Mouse (Mus musculus) limb, embryonic 11.5 days (tissue): ENCODE measurements around the gene Rnf208. TPM values are rescaled to one million over a fixed set of nuclear protein-coding genes. Genes with fewer than 3 reads are reported as not detected.

Source experiments
- ATAC-seq: fragments of 200-750 bp; cut with Nextera tagmentation; 2 replicates; pipeline ENCODE4 v1.8.0; 2017; ENCODE audit warnings: low read depth; ENCODE audit not compliant: insufficient number of reproducible peaks, low FRiP score, low TSS enrichment
- DNase-seq: peaks from one replicate; pipeline ENCODE4 v3.0.0-alpha.2; 2015; ENCODE audit warnings: low spot score
- H3K27ac ChIP-seq: fragments of 300-500 bp; sonication (generic); replicated peaks from 2 replicates; pipeline ENCODE4 v1.5.1; 2014; ENCODE audit warnings: low read depth, mild to moderate bottlenecking, low read length
- H3K27me3 ChIP-seq: fragments of 300-500 bp; sonication (generic); 2 replicates; pipeline ENCODE4 v1.6.1; 2014; ENCODE audit warnings: mild to moderate bottlenecking, low read length, mixed read lengths; ENCODE audit not compliant: control insufficient read depth, insufficient read depth
- H3K36me3 ChIP-seq: fragments of 300-500 bp; sonication (generic); 2 replicates; pipeline ENCODE4 v1.6.1; 2014; ENCODE audit warnings: mild to moderate bottlenecking, low read length, moderate library complexity, mixed read lengths; ENCODE audit not compliant: control insufficient read depth, insufficient read depth
- H3K4me1 ChIP-seq: fragments of 300-500 bp; sonication (generic); 2 replicates; pipeline ENCODE4 v1.6.1; 2014; ENCODE audit warnings: low read length, mixed read lengths; ENCODE audit not compliant: control insufficient read depth, insufficient read depth
- H3K4me2 ChIP-seq: fragments of 300-500 bp; sonication (generic); 2 replicates; pipeline ENCODE4 v1.6.1; 2014; ENCODE audit warnings: low read depth, mild to moderate bottlenecking, moderate library complexity; ENCODE audit not compliant: severe bottlenecking
- H3K4me3 ChIP-seq: fragments of 300-500 bp; sonication (generic); 2 replicates; pipeline ENCODE4 v1.5.1; 2014; ENCODE audit warnings: low read depth, low read length
- H3K9ac ChIP-seq: fragments of 300-500 bp; sonication (generic); 2 replicates; pipeline ENCODE4 v1.6.1; 2014; ENCODE audit warnings: mild to moderate bottlenecking, low read length
- H3K9me3 ChIP-seq: fragments of 300-500 bp; sonication (generic); 2 replicates; pipeline ENCODE4 v1.6.1; 2016; ENCODE audit warnings: low read length; ENCODE audit not compliant: control insufficient read depth
- WGBS: fragments of 180-500 bp; shearing (Covaris S2); extraction: QIAGEN DNeasy Blood & Tissue Kit; methylation state at CpG from one replicate; pipeline ENCODE4 v1.1.7; 2014; 5-methylcytosine and 5-hydroxymethylcytosine counted together
- polyA plus RNA-seq: library from polyadenylated mRNA; unstranded; fragments of >200 nt; fragmentation: Nextera tagmentation; extraction: Ambion mirVana; gene quantifications from 2 replicates; pipeline ENCODE4 v1.2.1, GENCODE M21; 2014

The Rnf208 gene
- polyA plus RNA-seq, 1 experiment from 2014 or later: 8.8 TPM

DNA sequence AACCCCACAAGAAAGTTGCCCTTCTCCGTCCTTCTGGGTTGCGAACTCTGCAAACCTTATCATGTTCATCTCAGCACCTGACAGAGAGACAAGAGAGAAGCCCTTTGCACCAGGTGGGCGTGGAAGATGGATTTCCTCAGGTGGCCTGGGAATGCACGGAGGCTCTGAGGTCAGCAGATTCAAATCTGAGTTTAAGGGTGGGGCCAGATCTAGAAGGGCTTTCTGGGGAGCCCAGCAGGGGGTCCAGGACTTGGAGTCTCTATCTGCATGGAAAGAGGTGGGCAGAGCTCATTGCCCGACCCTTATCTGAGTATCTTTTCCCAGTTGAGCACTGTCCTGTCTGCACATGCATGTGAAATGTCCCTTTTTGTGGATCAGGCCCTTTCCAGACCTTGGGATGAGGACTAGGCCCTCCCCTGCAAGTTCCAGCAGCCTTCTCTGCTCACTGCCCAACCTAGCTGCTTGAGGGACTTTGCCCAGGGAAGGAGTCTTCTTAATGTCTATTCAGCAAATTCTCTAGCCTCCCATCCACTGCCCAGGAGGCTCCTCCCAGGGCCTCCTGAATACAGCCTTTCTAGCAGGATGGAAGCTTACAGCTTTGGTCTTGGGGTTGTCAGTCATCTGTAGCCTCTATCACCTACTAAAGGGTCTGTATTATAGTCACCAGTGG is 7.4 kb upstream of the Rnf208 start:
- H3K4me2 ChIP-seq: no peak overlapping the region

DNA sequence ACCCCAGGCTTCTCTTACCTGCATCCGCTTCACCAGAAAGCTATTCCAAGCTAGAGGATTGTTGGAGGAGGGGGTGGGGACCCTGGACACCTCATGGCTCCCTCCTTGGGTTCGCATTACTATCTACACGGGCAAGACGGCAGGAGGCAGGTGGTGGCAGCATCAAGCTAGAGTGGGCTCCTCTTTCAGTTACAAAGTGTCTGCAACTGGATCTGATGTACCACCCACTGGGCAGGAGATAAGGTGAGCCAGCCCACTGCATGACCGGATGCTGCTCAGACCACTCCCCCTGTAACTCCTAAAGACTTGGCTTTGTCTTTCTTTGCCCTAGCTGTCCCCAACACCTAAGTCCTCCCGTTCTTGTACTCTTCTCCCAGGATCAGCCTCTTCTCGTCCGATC is 5.4 kb upstream of the Rnf208 start, which contains the start of gene Rnf224:
Gene Rnf224, minus strand, starts transcription at position 174 of the 400 bp plus-strand sequence.
- no peak within 1 kb of the TSS for H3K4me2 ChIP-seq
- H3K27me3 ChIP-seq: peaks cover 10% of the 10 kb centered on the region
- no peaks in the 10 kb centered on the region for H3K9me3 ChIP-seq
- no peaks in the 10 kb centered on the region for H3K36me3 ChIP-seq
- no peak for DNase-seq
- peaks cover 8% of the 10 kb centered on the region; the same call in 1 of the 2 replicates for H3K4me1 ChIP-seq
- WGBS: 34% methylated on average over 8 of the region's 8 CpGs
- H3K4me3 ChIP-seq: no peak within 1 kb of the TSS
- H3K27ac ChIP-seq: no peak within 1 kb of the TSS
- H3K9ac ChIP-seq: no peak within 1 kb of the TSS
- no peak for ATAC-seq

More for the DNA sequence above, 7.4 kb upstream of the Rnf208 start:
- DNase-seq (no peak), ATAC-seq (no peak)
- 71% methylated on average over 5 of the region's 5 CpGs for WGBS
- H3K36me3 ChIP-seq: no peaks in the 10 kb centered on the region
- H3K9ac ChIP-seq: no peak overlapping the region
- H3K27me3 ChIP-seq: peaks cover 2% of the 10 kb centered on the region; the same call in 1 of the 2 replicates
- no peaks in the 10 kb centered on the region for H3K4me1 ChIP-seq
- no peak overlapping the region for H3K27ac ChIP-seq
- no peaks in the 10 kb centered on the region for H3K9me3 ChIP-seq
- no peak overlapping the region for H3K4me3 ChIP-seq

DNA sequence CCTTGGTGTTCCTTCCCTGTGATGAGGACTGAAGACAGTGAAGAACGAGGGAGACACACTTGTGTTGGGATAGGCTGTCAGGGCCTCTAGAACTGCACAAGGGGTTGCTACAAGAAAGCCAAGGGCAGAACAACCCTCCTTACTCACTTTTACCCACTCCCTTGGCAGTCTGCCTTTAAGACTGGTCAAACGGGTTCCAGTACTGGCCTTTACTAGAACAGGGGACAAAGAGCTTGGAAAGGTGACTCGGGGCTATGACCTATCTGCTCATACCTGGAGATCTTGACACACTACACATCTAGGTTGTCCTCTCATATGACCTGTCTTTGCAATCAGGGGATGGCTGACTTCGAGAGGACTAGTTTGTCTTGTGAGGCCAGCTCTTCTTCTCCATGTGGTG is 4.5 kb upstream of the Rnf208 start:
- Histone ChIP-seq H3K27ac (no peak overlapping the region), H3K4me3 (no peak overlapping the region), H3K4me2 (no peak overlapping the region), H3K36me3 (no peaks in the 10 kb centered on the region), H3K4me1 (peaks cover 11% of the 10 kb centered on the region; the same call in 1 of the 2 replicates), H3K9ac (no peak overlapping the region), H3K27me3 (peaks cover 18% of the 10 kb centered on the region), H3K9me3 (no peaks in the 10 kb centered on the region)
- ATAC-seq (no peak), DNase-seq (no peak)
- 61% methylated on average over 4 of the region's 4 CpGs for WGBS

DNA sequence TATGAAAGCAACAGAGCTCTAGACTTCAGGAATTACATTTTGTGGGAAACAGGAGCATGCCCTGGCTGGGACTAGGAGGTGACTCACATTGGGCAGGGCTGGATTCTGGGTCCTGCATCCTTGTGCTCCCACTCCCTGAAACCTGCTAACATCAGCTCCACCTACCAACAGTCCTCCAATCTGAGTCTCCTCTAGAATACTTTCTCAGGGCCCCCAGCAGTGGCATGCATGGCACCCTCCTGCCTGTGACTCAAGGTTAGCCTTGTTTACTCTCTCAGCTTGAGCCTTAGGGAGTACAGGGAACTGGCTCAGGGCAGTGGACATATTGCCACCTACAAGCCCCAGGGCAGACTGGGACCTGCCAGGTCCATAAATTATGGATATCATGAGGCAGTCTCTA is 3.9 kb upstream of the Rnf208 start:
- H3K4me3 ChIP-seq: no peak overlapping the region
- no peak overlapping the region for H3K9ac ChIP-seq
- ATAC-seq: no peak
- H3K27ac ChIP-seq: no peak overlapping the region
- peaks cover 11% of the 10 kb centered on the region; the same call in 1 of the 2 replicates for H3K4me1 ChIP-seq
- no peak overlapping the region for H3K4me2 ChIP-seq
- peaks cover 23% of the 10 kb centered on the region for H3K27me3 ChIP-seq
- DNase-seq: no peak
- H3K36me3 ChIP-seq: no peaks in the 10 kb centered on the region
- H3K9me3 ChIP-seq: no peaks in the 10 kb centered on the region

DNA sequence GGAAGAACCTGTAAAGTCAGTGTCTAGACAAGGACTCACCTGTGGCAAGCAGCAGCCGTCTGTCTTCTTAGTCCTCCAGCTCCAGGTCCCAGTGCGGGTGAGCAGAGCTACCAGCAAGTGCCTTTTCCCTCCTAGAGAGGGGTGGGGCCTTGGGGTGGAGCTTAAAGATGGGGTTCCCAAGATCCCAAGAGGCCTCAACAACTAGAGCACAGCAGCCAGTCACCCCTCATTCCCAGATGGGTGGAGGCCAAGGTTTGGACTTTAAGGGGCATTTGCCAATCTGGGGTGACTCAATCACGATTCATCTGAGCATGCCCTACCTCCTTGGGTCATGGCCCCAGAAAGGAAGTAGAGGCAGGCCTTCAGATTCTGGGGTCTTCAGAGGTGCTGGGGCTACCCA is 2.3 kb upstream of the Rnf208 start:
- peaks cover 29% of the 10 kb centered on the region for H3K27me3 ChIP-seq
- no peak overlapping the region for H3K9ac ChIP-seq
- H3K4me1 ChIP-seq: peaks cover 11% of the 10 kb centered on the region; the same call in 1 of the 2 replicates
- no peak for ATAC-seq
- 88% methylated on average over 3 of the region's 3 CpGs for WGBS
- DNase-seq: no peak
- no peak overlapping the region for H3K27ac ChIP-seq
- H3K4me2 ChIP-seq: no peak overlapping the region; the same call in 1 of the 2 replicates
- H3K4me3 ChIP-seq: no peak overlapping the region
- no peaks in the 10 kb centered on the region for H3K36me3 ChIP-seq
- no peaks in the 10 kb centered on the region for H3K9me3 ChIP-seq

DNA sequence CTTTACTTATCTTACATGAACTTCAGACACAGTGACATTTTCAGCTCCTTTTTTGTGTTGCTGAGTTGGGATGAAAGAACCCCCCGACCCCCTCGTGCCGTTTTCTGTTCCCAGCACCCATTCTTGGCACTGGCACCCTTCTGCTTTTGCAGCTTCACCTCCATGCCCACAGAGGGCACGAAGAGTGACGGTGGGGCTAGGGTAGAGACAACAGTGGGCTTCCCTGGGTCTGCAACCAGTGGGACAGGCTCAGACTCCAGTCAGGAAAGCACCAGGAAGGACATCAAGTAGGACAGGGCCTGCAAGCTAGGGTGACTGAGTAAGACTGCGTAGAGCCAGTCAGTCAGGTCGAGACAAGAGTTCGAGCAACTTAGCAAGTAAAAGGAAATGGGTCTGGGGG is 1.7 kb upstream of the Rnf208 start:
- DNase-seq: no peak
- Histone ChIP-seq H3K9ac (no peak overlapping the region; the same call in 1 of the 2 replicates), H3K27ac (no peak overlapping the region), H3K4me1 (peaks cover 11% of the 10 kb centered on the region; the same call in 1 of the 2 replicates), H3K9me3 (no peaks in the 10 kb centered on the region), H3K27me3 (peaks cover 29% of the 10 kb centered on the region), H3K4me3 (peak overlapping the region; percentile 26), H3K4me2 (peak overlapping the region; percentile 96), H3K36me3 (peaks cover under 1% of the 10 kb centered on the region; the same call in 1 of the 2 replicates)
- ATAC-seq: no peak
- 52% methylated on average over 8 of the region's 8 CpGs for WGBS

DNA sequence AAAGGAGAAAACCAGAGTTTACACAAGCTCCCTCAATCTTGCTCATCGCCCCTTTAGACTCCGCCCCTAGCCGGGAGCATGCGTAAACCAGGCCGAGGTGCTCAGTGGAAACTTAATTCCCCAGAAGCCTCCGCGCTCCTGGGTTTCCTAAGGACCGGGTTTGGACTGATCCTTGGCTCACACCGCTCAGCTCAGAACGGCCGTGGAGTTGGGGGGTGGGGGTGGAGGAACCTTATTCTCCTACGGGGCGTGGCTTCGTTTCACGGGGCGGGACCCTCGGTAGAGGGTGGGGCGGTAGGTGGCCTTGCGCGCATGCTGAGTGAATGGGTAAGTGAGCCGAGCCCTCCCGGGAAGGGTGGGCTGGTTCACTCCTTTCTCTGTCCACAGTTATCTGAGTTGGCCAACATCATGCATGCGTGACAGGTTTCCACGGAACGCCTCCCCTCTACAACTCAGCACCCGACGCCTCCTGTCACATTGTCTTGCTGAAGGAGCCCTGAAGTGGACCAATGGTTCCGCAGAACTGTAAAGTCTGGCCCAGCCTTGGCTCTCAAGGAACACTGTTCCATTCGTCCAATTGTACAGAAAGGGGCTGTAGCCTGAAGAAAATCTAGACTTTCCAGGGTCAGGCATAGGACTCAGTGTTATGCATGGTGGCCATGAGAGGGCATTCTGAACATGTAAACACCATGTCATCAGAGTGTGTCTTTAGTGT is 1.2 kb upstream of the Rnf208 start:
- ATAC-seq (peak; percentile 79), DNase-seq (peak; percentile 79)
- H3K4me3 ChIP-seq: peak overlapping the region; percentile 26
- peaks cover 3% of the 10 kb centered on the region; the same call in 1 of the 2 replicates for H3K36me3 ChIP-seq
- peaks cover 29% of the 10 kb centered on the region for H3K27me3 ChIP-seq
- peak overlapping the region; percentile 23 for H3K9ac ChIP-seq
- WGBS: under 1% methylated on average over 29 of the region's 29 CpGs
- no peaks in the 10 kb centered on the region for H3K9me3 ChIP-seq
- H3K27ac ChIP-seq: no peak overlapping the region
- peaks cover 11% of the 10 kb centered on the region; the same call in 1 of the 2 replicates for H3K4me1 ChIP-seq
- H3K4me2 ChIP-seq: peak overlapping the region; percentile 96

DNA sequence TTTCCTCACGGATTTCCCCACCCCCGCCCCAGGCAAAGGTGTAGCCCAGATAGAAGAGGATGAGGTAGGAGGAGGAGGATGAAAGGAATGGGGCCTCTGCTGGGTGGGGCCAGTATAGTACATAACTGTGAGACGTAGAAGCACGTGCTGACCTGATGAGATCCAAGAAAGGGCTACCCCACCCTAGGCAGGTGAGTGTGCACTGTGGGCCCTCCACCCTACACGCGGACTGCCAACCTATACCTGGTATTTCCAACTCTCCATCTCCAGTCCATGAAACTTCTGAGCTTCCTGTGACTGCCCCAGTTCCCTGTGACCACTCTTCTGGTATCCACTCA is 648 bp upstream of the Rnf208 start:
- H3K9ac ChIP-seq: no peak overlapping the region
- WGBS: 19% methylated on average over 6 of the region's 6 CpGs
- no peak overlapping the region for H3K27ac ChIP-seq
- no peaks in the 10 kb centered on the region for H3K9me3 ChIP-seq
- H3K36me3 ChIP-seq: peaks cover 3% of the 10 kb centered on the region
- ATAC-seq (0 out of 2 replicates have a peak, but pooled peaks have one; percentile 12), DNase-seq (no peak)
- peaks cover 29% of the 10 kb centered on the region for H3K27me3 ChIP-seq
- peaks cover 11% of the 10 kb centered on the region; the same call in 1 of the 2 replicates for H3K4me1 ChIP-seq
- H3K4me3 ChIP-seq: peak overlapping the region; percentile 43; the same call in 1 of the 2 replicates
- peak overlapping the region; percentile 96 for H3K4me2 ChIP-seq
